Mouse (Mus musculus): Measurements from ENCODE around the gene Zfp12.
"Not testable (repeated sequence)": the region's sequence is repeated elsewhere in the genome, so short reads cannot be mapped to it uniquely, and the experiment has no call there.

Gene Zfp12

GRCm38 (mm10) chr5:143235028-143235693 is at the start of gene Zfp12:
Gene Zfp12 (plus strand): TSS chr5:143235163.
- peak; percentile 94 for DNase-seq (ENCODE audit: low spot score)

- not testable (repeated sequence) for DNase-seq (ENCODE audit: low spot score)
These were observed 46.9 kb upstream of the Zfp12 start for GRCm38 (mm10) chr5:143188014-143188413.

GRCm38 (mm10) chr5:143192806-143193205 is 42.2 kb upstream of the Zfp12 start:
- no peak for DNase-seq (ENCODE audit: low spot score)

- DNase-seq (ENCODE audit: low spot score): not testable (repeated sequence)
These were observed 40.2 kb upstream of the Zfp12 start for GRCm38 (mm10) chr5:143194747-143195146.

- no peak for DNase-seq (ENCODE audit: low spot score)
These were observed 39.8 kb upstream of the Zfp12 start for GRCm38 (mm10) chr5:143195166-143195565.

GRCm38 (mm10) chr5:143196506-143196905 is 38.5 kb upstream of the Zfp12 start:
- no peak for DNase-seq (ENCODE audit: low spot score)

- DNase-seq (ENCODE audit: low spot score): no peak
These were observed 29.9 kb upstream of the Zfp12 start for GRCm38 (mm10) chr5:143205015-143205414.

- DNase-seq (ENCODE audit: low spot score): no peak
These were observed 21.1 kb upstream of the Zfp12 start for GRCm38 (mm10) chr5:143213832-143214231.

- DNase-seq (ENCODE audit: low spot score): no peak
These were observed 14.0 kb upstream of the Zfp12 start for GRCm38 (mm10) chr5:143220996-143221395.

- no peak for DNase-seq (ENCODE audit: low spot score)
These were observed 12.7 kb upstream of the Zfp12 start for GRCm38 (mm10) chr5:143222287-143222686.

GRCm38 (mm10) chr5:143226790-143227189 is 8.2 kb upstream of the Zfp12 start, which contains the start of gene Spdye4a:
Gene Spdye4a (minus strand): TSS chr5:143226890.
- no peak for DNase-seq (ENCODE audit: low spot score)

GRCm38 (mm10) chr5:143236036-143236435 is 1.1 kb downstream of the Zfp12 start:
- DNase-seq (ENCODE audit: low spot score): no peak

GRCm38 (mm10) chr5:143244926-143245325 is 10.0 kb downstream of the Zfp12 start:
- no peak for DNase-seq (ENCODE audit: low spot score)

GRCm38 (mm10) chr5:143252039-143252438 is 17.1 kb downstream of the Zfp12 start:
- DNase-seq (ENCODE audit: low spot score): no peak

- no peak for DNase-seq (ENCODE audit: low spot score)
These were observed 17.8 kb downstream of the Zfp12 start for GRCm38 (mm10) chr5:143252791-143253185.

- DNase-seq (ENCODE audit: low spot score): no peak
These were observed 18.4 kb downstream of the Zfp12 start for GRCm38 (mm10) chr5:143253186-143253880.

- DNase-seq (ENCODE audit: low spot score): no peak
These were observed 19.0 kb downstream of the Zfp12 start for GRCm38 (mm10) chr5:143253881-143254486.

GRCm38 (mm10) chr5:143254487-143255130 is 19.6 kb downstream of the Zfp12 start:
- no peak for DNase-seq (ENCODE audit: low spot score)

GRCm38 (mm10) chr5:143255131-143255519 is 20.2 kb downstream of the Zfp12 start:
- no peak for DNase-seq (ENCODE audit: low spot score)

- no peak for DNase-seq (ENCODE audit: low spot score)
These were observed 20.8 kb downstream of the Zfp12 start for GRCm38 (mm10) chr5:143255802-143256201.

GRCm38 (mm10) chr5:143261636-143262035 is 26.7 kb downstream of the Zfp12 start:
- no peak for DNase-seq (ENCODE audit: low spot score)

GRCm38 (mm10) chr5:143264689-143265088 is 29.7 kb downstream of the Zfp12 start:
- no peak for DNase-seq (ENCODE audit: low spot score)

- no peak for DNase-seq (ENCODE audit: low spot score)
These were observed 30.4 kb downstream of the Zfp12 start for GRCm38 (mm10) chr5:143265409-143265808.

All from ovary, postnatal 36 days (tissue).